In genomic region chr2:24479151-24479550, GRCm38 (mm10) we compare ENCODE assay signal across 16 mouse cellular contexts. TPM values are rescaled to one million over a fixed set of nuclear protein-coding genes. Genes with fewer than 3 reads are reported as not detected.
DNase-seq lines count a peak whose midpoint lies in the region; ATAC-seq and TF ChIP-seq lines count a peak whose summit lies in the region.
"Had no signal": no experiment of that assay in that cellular context is flagged by ENCODE, and none has a peak within 500 bp of the region (broad histone marks: within the 10 kb centered on the region; RNA-seq: fewer than 3 reads in every experiment).

No protein-coding gene starts in this region.

- no peaks in the 10 kb centered on the region for H3K36me3 ChIP-seq in intestine, embryonic 15.5 days
- H3K36me3 ChIP-seq in kidney, embryonic 15.5 days = no peaks in the 10 kb centered on the region
- no peaks in the 10 kb centered on the region for H3K36me3 ChIP-seq in stomach, embryonic 14.5 days (ENCODE audit: control insufficient read depth, insufficient read depth, low read length)

- H3K4me2 ChIP-seq in intestine, embryonic 15.5 days (replicated peaks) = no peak overlapping the region
- H3K4me2 ChIP-seq in kidney, embryonic 15.5 days = peak overlapping the region; percentile 22; the same call in 1 of the 2 replicates
- no peak overlapping the region for H3K4me2 ChIP-seq in stomach, embryonic 14.5 days (replicated peaks; ENCODE audit: low read depth, low read length)

- DNase-seq in layer of hippocampus, adult 2 months (ENCODE audit: low spot score in 2 of 2) = peak in 1 of 2 experiments; percentile 0
- DNase-seq in layer of hippocampus, adult 9-10 months (ENCODE audit: low spot score) = no peak
- DNase-seq in adrenal gland, adult (ENCODE audit: inconsistent age in 2 of 2, low spot score in 1 of 2) = no peak
- DNase-seq in thymus, adult 18-20 months = no peak
- DNase-seq: embryo, embryonic 11 days; heart, adult 11 months; heart, postnatal 14 days; lung, postnatal 36 days; right cerebral cortex, adult 18-20 months; thymus, postnatal 25 days had no signal

- H3K9ac ChIP-seq in intestine, embryonic 15.5 days = no peak overlapping the region
- no peak overlapping the region for H3K9ac ChIP-seq in kidney, embryonic 15.5 days
- no peak overlapping the region for H3K9ac ChIP-seq in stomach, embryonic 14.5 days (replicated peaks; ENCODE audit: low read depth, low read length)
- H3K9ac ChIP-seq: liver, embryonic 14.5 days had no signal

- H3K4me1 ChIP-seq in intestine, embryonic 15.5 days (replicated peaks) = peaks cover 2% of the 10 kb centered on the region
- H3K4me1 ChIP-seq in kidney, embryonic 15.5 days = peaks cover 40% of the 10 kb centered on the region
- H3K4me1 ChIP-seq in stomach, embryonic 14.5 days (ENCODE audit: control insufficient read depth, insufficient read depth, low read length) = no peaks in the 10 kb centered on the region

- H3K9me3 ChIP-seq in intestine, embryonic 15.5 days = no peaks in the 10 kb centered on the region
- H3K9me3 ChIP-seq in kidney, embryonic 15.5 days (replicated peaks) = no peaks in the 10 kb centered on the region
- no peaks in the 10 kb centered on the region for H3K9me3 ChIP-seq in stomach, embryonic 14.5 days (ENCODE audit: control insufficient read depth, low read depth, low read length)

- peak; percentile 43 for TF ChIP-seq CTCF in layer of hippocampus, adult 2 months (conservative IDR thresholded peaks at IDR 0.05)

- 6% methylated on average over 1 of the region's 1 CpGs for WGBS in intestine, embryonic 15.5 days
- WGBS in kidney, embryonic 15.5 days = 0% methylated on average over 1 of the region's 1 CpGs
- 11% methylated on average over 1 of the region's 1 CpGs for WGBS in stomach, embryonic 14.5 days

- H3K27me3 ChIP-seq in intestine, embryonic 15.5 days (replicated peaks) = peaks cover 23% of the 10 kb centered on the region
- H3K27me3 ChIP-seq in kidney, embryonic 15.5 days = peaks cover 32% of the 10 kb centered on the region
- peaks cover 16% of the 10 kb centered on the region for H3K27me3 ChIP-seq in stomach, embryonic 14.5 days (ENCODE audit: control insufficient read depth, insufficient read depth, low read length)

- ATAC-seq in intestine, embryonic 15.5 days = 0 out of 2 replicates have a peak, but pooled peaks have one; percentile 16
- ATAC-seq in kidney, embryonic 15.5 days (replicated peaks; ENCODE audit: low FRiP score) = no peak
- ATAC-seq in stomach, embryonic 14.5 days (ENCODE audit: insufficient number of reproducible peaks, insufficient read depth, low FRiP score, low read depth) = no peak

- H3K27ac ChIP-seq in layer of hippocampus, adult 2 months = no peak overlapping the region
- H3K27ac ChIP-seq in intestine, embryonic 15.5 days = 0 out of 2 replicates have a peak overlapping the region, but pooled peaks have one; percentile 17
- peak overlapping the region; percentile 88 for H3K27ac ChIP-seq in kidney, embryonic 15.5 days
- H3K27ac ChIP-seq in stomach, embryonic 14.5 days (ENCODE audit: low read length) = peak overlapping the region; percentile 29; the same call in 1 of the 2 replicates
- H3K27ac ChIP-seq: liver, embryonic 14.5 days had no signal

- no peak overlapping the region for H3K4me3 ChIP-seq in layer of hippocampus, adult 2 months
- H3K4me3 ChIP-seq in intestine, embryonic 15.5 days (replicated peaks) = no peak overlapping the region
- H3K4me3 ChIP-seq in kidney, embryonic 15.5 days (replicated peaks) = no peak overlapping the region
- no peak overlapping the region for H3K4me3 ChIP-seq in stomach, embryonic 14.5 days (ENCODE audit: low read depth, low read length)
- H3K4me3 ChIP-seq: erythroblast, embryonic 14.5 days had no signal

RNA-seq across cellular contexts. Expression of gene Pax8, which starts 3.8 kb away (rescaled TPM):
- total RNA-seq in layer of hippocampus, adult 2 months (2021) = not detected
- 0.73 and 1.1 TPM in 2 replicates for polyA plus RNA-seq in intestine, embryonic 15.5 days (2015; fragmentation: Nextera tagmentation; extraction: Ambion mirVana)
- 127 and 129 TPM in 2 replicates for polyA plus RNA-seq in kidney, embryonic 15.5 days (2015; fragmentation: Nextera tagmentation; extraction: Ambion mirVana)
- polyA plus RNA-seq in stomach, embryonic 14.5 days (2014; fragmentation: Nextera tagmentation; extraction: Ambion mirVana) = 0.09 and 0.67 TPM in 2 replicates
- total RNA-seq: heart, postnatal 14 days; left cerebral cortex, postnatal 14 days had no signal
- polyA plus RNA-seq: erythroblast, embryonic 14.5 days had no signal

Comparison
In these comparisons a context has a peak if more than half of its experiments do, and no peak if none do; other contexts are left out.
1. RNA of gene Pax8, which starts 3.8 kb away (polyA plus RNA-seq): 127 to 129 TPM in kidney, embryonic 15.5 days; 0.73 to 1.1 TPM in intestine, embryonic 15.5 days and 0.09 to 0.67 TPM in stomach, embryonic 14.5 days; every median in the first group is over 10 times any median in the second.